Mouse (Mus musculus): ENCODE data around the gene Stat4.

GRCm38 (mm10) chr1:52133254-52133653 is 146.3 kb downstream of the Stat4 start:
- TF ChIP-seq CTCF (conservative IDR thresholded peaks at IDR 0.05 in 1 of 2, IDR thresholded peaks at IDR 0.05 in 1 of 2; ENCODE audit: low read depth in 2 of 2, low read length in 2 of 2) (no peak), MEF2A (IDR thresholded peaks at IDR 0.05; ENCODE audit: borderline replicate concordance, low read depth, low read length) (peak; percentile 89), MAFK (IDR thresholded peaks at IDR 0.05; ENCODE audit: insufficient replicate concordance, low read length) (peak; percentile 83), POLR2AphosphoS2 (IDR thresholded peaks at IDR 0.05; ENCODE audit: low read depth, low read length) (no peak), JUND (conservative IDR thresholded peaks at IDR 0.05; ENCODE audit: low read depth, low read length) (peak; percentile 63; the same call in 1 of the 2 replicates), CHD1 (IDR thresholded peaks at IDR 0.05; ENCODE audit: low read depth, low read length) (no peak), EP300 (IDR thresholded peaks at IDR 0.05; ENCODE audit: low read length) (peak; percentile 90), MAX (IDR thresholded peaks at IDR 0.05; ENCODE audit: low read length) (peak; percentile 76), POLR2A (IDR thresholded peaks at IDR 0.05; ENCODE audit: low read depth, low read length) (peak; percentile 12; the same call in 1 of the 2 replicates), MXI1 (IDR thresholded peaks at IDR 0.05; ENCODE audit: low read depth, low read length) (no peak; the same call in none of the 2 replicates), HCFC1 (IDR thresholded peaks at IDR 0.05; ENCODE audit: low read depth, low read length) (no peak)
